Mouse (Mus musculus) testis, postnatal 10 days (tissue): ENCODE results near the gene Irgq.
A peak's percentile ranks its signal among the peaks of the same experiment; 100 is the strongest.
"Not testable (repeated sequence)": the region's sequence is repeated elsewhere in the genome, so short reads cannot be mapped to it uniquely, and the experiment has no call there.

Experiments used
- DNase-seq: peaks from one replicate; pipeline ENCODE4 v3.0.0; 2021; ENCODE audit warnings: low spot score

Irgq gene

GRCm38 (mm10) chr7:24516319-24516718 is 14.2 kb upstream of the Irgq start:
- not testable (repeated sequence) for DNase-seq

- DNase-seq = no peak
Observed at GRCm38 (mm10) chr7:24517077-24517476, 13.4 kb upstream of the Irgq start.

GRCm38 (mm10) chr7:24517654-24518053 is 12.8 kb upstream of the Irgq start:
- DNase-seq = no peak

GRCm38 (mm10) chr7:24519130-24519529 is 11.4 kb upstream of the Irgq start:
- DNase-seq = no peak

GRCm38 (mm10) chr7:24520054-24520453 is 10.4 kb upstream of the Irgq start:
- DNase-seq = not testable (repeated sequence)

GRCm38 (mm10) chr7:24522805-24523204 is 7.7 kb upstream of the Irgq start:
- DNase-seq = no peak

- DNase-seq = no peak
Observed at GRCm38 (mm10) chr7:24523723-24524122, 6.8 kb upstream of the Irgq start.

GRCm38 (mm10) chr7:24524978-24525377 is 5.5 kb upstream of the Irgq start:
- no peak for DNase-seq

- DNase-seq = no peak
Observed at GRCm38 (mm10) chr7:24525686-24526420, 4.6 kb upstream of the Irgq start.

- DNase-seq = no peak
Observed at GRCm38 (mm10) chr7:24528861-24529260, 1.6 kb upstream of the Irgq start.

- no peak for DNase-seq
Observed at GRCm38 (mm10) chr7:24529580-24529979, 909 bp upstream of the Irgq start.

- DNase-seq = peak; percentile 84
Observed at GRCm38 (mm10) chr7:24531211-24531971, 902 bp downstream of the Irgq start.

GRCm38 (mm10) chr7:24533031-24533571 is 2.6 kb downstream of the Irgq start:
- DNase-seq = no peak

GRCm38 (mm10) chr7:24533806-24534205 is 3.3 kb downstream of the Irgq start:
- peak; percentile 40 for DNase-seq

- DNase-seq = no peak
Observed at GRCm38 (mm10) chr7:24534301-24534700, 3.8 kb downstream of the Irgq start.

GRCm38 (mm10) chr7:24537081-24537480 is 6.6 kb downstream of the Irgq start:
- DNase-seq = no peak

GRCm38 (mm10) chr7:24537591-24537990 is 7.1 kb downstream of the Irgq start:
- DNase-seq = no peak

GRCm38 (mm10) chr7:24538154-24538553 is 7.7 kb downstream of the Irgq start:
- DNase-seq = no peak

GRCm38 (mm10) chr7:24538701-24539100 is 8.2 kb downstream of the Irgq start:
- no peak for DNase-seq

- DNase-seq = no peak
Observed at GRCm38 (mm10) chr7:24539686-24540085, 9.2 kb downstream of the Irgq start.

GRCm38 (mm10) chr7:24544506-24544905 is 14.0 kb downstream of the Irgq start:
- no peak for DNase-seq

GRCm38 (mm10) chr7:24546068-24546614 is 15.7 kb downstream of the Irgq start, which contains the start of the genes Pinlyp and Xrcc1:
TSS of gene Pinlyp (minus strand) at chr7:24546118.
TSS of gene Xrcc1 (plus strand) at chr7:24546289.
- peak; percentile 51 for DNase-seq
